7 mouse cellular contexts compared by ENCODE assay signal in the genomic region with DNA sequence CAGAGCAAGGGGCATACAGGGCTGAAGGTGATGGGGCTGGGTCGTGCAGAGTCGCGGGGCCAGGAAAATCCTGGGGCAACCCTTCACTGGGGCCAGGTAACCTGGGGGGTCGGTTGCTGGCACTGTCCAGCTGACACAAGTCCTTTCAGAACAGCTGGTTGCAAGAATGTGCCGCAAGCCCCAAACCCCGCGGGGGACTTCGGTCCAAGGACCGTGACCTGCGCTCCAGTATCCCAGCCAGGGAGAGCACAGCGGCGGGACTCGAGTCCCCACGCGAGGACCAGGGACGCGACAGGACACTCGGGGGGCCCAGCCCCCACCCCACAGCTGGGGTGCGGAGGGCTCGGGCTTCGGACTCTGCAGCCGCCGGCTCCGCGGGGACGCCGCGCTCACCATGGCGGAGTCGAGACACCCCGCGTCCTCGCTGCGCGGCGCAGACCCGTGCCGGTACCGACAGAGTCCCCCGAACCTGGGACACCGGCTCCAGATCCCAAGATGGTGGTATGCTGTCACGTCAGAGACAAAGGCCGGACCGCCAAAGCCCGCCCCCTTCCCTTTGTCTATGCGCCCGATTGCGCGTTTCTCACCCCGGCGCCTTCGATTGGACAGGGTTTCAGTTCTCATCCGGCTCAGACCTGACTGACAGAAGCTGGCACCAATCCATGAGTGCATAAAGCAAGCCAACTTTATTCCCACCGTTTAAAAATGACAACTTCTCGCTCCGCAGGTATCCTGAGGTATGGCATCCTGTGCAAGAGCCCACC. TPM values are rescaled to one million over a fixed set of nuclear protein-coding genes. Genes with fewer than 3 reads are reported as not detected.
DNase-seq lines count a peak whose midpoint lies in the region; ATAC-seq and TF ChIP-seq lines count a peak whose summit lies in the region.

A gene (minus strand): TSS at position 493 of the 764 bp plus-strand sequence.

- TF ChIP-seq EP300 in heart, adult 2 months (IDR thresholded peaks at IDR 0.05; ENCODE audit: insufficient read depth, low read depth, low read length): no peak

- under 1% methylated on average over 56 of the region's 56 CpGs for WGBS in bone marrow, adult 2 months
- WGBS in embryonic facial prominence, embryonic 15.5 days: under 1% methylated on average over 56 of the region's 56 CpGs
- under 1% methylated on average over 55 of the region's 56 CpGs for WGBS in heart, adult 2 months
- under 1% methylated on average over 56 of the region's 56 CpGs for WGBS in kidney, adult 2 months
- WGBS in limb, embryonic 11.5 days: under 1% methylated on average over 56 of the region's 56 CpGs
- WGBS in midbrain, embryonic 13.5 days: under 1% methylated on average over 56 of the region's 56 CpGs
- under 1% methylated on average over 56 of the region's 56 CpGs for WGBS in small intestine, adult 2 months

- peak; percentile 94 for ATAC-seq in embryonic facial prominence, embryonic 15.5 days (ENCODE audit: insufficient number of reproducible peaks, low FRiP score, low TSS enrichment, low read depth)
- ATAC-seq in limb, embryonic 11.5 days (ENCODE audit: insufficient number of reproducible peaks, low FRiP score, low TSS enrichment, low read depth): peak; percentile 98
- ATAC-seq in midbrain, embryonic 13.5 days: peak; percentile 100

- H3K36me3 ChIP-seq in embryonic facial prominence, embryonic 15.5 days: peaks cover 22% of the 10 kb centered on the region
- H3K36me3 ChIP-seq in heart, adult 2 months (ENCODE audit: control insufficient read depth, insufficient read depth, low read length): no peaks in the 10 kb centered on the region
- peaks cover 2% of the 10 kb centered on the region for H3K36me3 ChIP-seq in kidney, adult 2 months (ENCODE audit: control insufficient read depth, insufficient read depth, low read length)
- H3K36me3 ChIP-seq in limb, embryonic 11.5 days (ENCODE audit: control insufficient read depth, insufficient read depth, low read length): peaks cover 15% of the 10 kb centered on the region; the same call in 1 of the 2 replicates
- H3K36me3 ChIP-seq in midbrain, embryonic 13.5 days: peaks cover 30% of the 10 kb centered on the region
- H3K36me3 ChIP-seq in small intestine, adult 2 months (ENCODE audit: control insufficient read depth, insufficient read depth, low read length): peaks cover 4% of the 10 kb centered on the region; the same call in 1 of the 2 replicates

- peak within 1 kb of the TSS; percentile 94 for H3K9ac ChIP-seq in embryonic facial prominence, embryonic 15.5 days
- peak within 1 kb of the TSS; percentile 89 for H3K9ac ChIP-seq in heart, adult 2 months (ENCODE audit: low read depth, low read length)
- H3K9ac ChIP-seq in limb, embryonic 11.5 days (ENCODE audit: low read length): peak within 1 kb of the TSS; percentile 99
- H3K9ac ChIP-seq in midbrain, embryonic 13.5 days (replicated peaks): peak within 1 kb of the TSS; percentile 99

- H3K27me3 ChIP-seq in embryonic facial prominence, embryonic 15.5 days: no peaks in the 10 kb centered on the region
- no peaks in the 10 kb centered on the region for H3K27me3 ChIP-seq in heart, adult 2 months (ENCODE audit: control insufficient read depth, insufficient read depth, low read length)
- no peaks in the 10 kb centered on the region for H3K27me3 ChIP-seq in kidney, adult 2 months (replicated peaks; ENCODE audit: control insufficient read depth, insufficient read depth, low read length)
- no peaks in the 10 kb centered on the region for H3K27me3 ChIP-seq in limb, embryonic 11.5 days (ENCODE audit: control insufficient read depth, insufficient read depth, low read length)
- no peaks in the 10 kb centered on the region for H3K27me3 ChIP-seq in midbrain, embryonic 13.5 days
- no peaks in the 10 kb centered on the region for H3K27me3 ChIP-seq in small intestine, adult 2 months (ENCODE audit: control insufficient read depth, insufficient read depth, low read length)

- H3K27ac ChIP-seq in bone marrow, adult 2 months (ENCODE audit: control insufficient read depth, insufficient read depth, low read depth, low read length, poor library complexity): peak within 1 kb of the TSS; percentile 46
- peak within 1 kb of the TSS; percentile 74 for H3K27ac ChIP-seq in embryonic facial prominence, embryonic 15.5 days (replicated peaks)
- peak within 1 kb of the TSS; percentile 88 for H3K27ac ChIP-seq in heart, adult 2 months
- H3K27ac ChIP-seq in kidney, adult 2 months (ENCODE audit: insufficient read depth, low read depth, low read length): peak within 1 kb of the TSS; percentile 96
- peak within 1 kb of the TSS; percentile 73 for H3K27ac ChIP-seq in limb, embryonic 11.5 days (replicated peaks; ENCODE audit: low read depth, low read length)
- peak within 1 kb of the TSS; percentile 93 for H3K27ac ChIP-seq in midbrain, embryonic 13.5 days
- H3K27ac ChIP-seq in small intestine, adult 2 months (ENCODE audit: insufficient read depth, low read depth, low read length): peak within 1 kb of the TSS; percentile 29

- no peaks in the 10 kb centered on the region for H3K9me3 ChIP-seq in embryonic facial prominence, embryonic 15.5 days (replicated peaks)
- H3K9me3 ChIP-seq in limb, embryonic 11.5 days (ENCODE audit: control insufficient read depth, low read length): no peaks in the 10 kb centered on the region
- H3K9me3 ChIP-seq in midbrain, embryonic 13.5 days: peaks cover 16% of the 10 kb centered on the region

- TF ChIP-seq CTCF in bone marrow, adult 2 months (IDR thresholded peaks at IDR 0.05; ENCODE audit: control insufficient read depth, insufficient read depth, low read length): peak; percentile 8; the same call in 1 of the 2 replicates
- no peak for TF ChIP-seq CTCF in heart, adult 2 months (IDR thresholded peaks at IDR 0.05)
- TF ChIP-seq CTCF in kidney, adult 2 months (conservative IDR thresholded peaks at IDR 0.05; ENCODE audit: insufficient read depth, insufficient read length, low read depth, low read length): no peak
- no peak for TF ChIP-seq CTCF in small intestine, adult 2 months (IDR thresholded peaks at IDR 0.05; ENCODE audit: extremely low read depth, insufficient read length, insufficient replicate concordance, low read depth, low read length)

- peak; percentile 85 to 93 for DNase-seq in heart, adult 2 months
- peak; percentile 98 for DNase-seq in kidney, adult 2 months
- peak; percentile 98 for DNase-seq in limb, embryonic 11.5 days (ENCODE audit: low spot score)

- H3K4me2 ChIP-seq in embryonic facial prominence, embryonic 15.5 days (replicated peaks): peak within 1 kb of the TSS; percentile 77
- H3K4me2 ChIP-seq in limb, embryonic 11.5 days (ENCODE audit: low read depth, severe bottlenecking): peak within 1 kb of the TSS; percentile 72
- H3K4me2 ChIP-seq in midbrain, embryonic 13.5 days (replicated peaks): peak within 1 kb of the TSS; percentile 76

- H3K4me3 ChIP-seq in bone marrow, adult 2 months (replicated peaks; ENCODE audit: control insufficient read depth, low read depth, low read length): peak within 1 kb of the TSS; percentile 76
- H3K4me3 ChIP-seq in embryonic facial prominence, embryonic 15.5 days (replicated peaks): peak within 1 kb of the TSS; percentile 95
- H3K4me3 ChIP-seq in heart, adult 2 months: peak within 1 kb of the TSS; percentile 80
- peak within 1 kb of the TSS; percentile 99 for H3K4me3 ChIP-seq in kidney, adult 2 months (ENCODE audit: insufficient read depth, low read depth, low read length)
- H3K4me3 ChIP-seq in limb, embryonic 11.5 days (ENCODE audit: low read depth, low read length): peak within 1 kb of the TSS; percentile 95
- H3K4me3 ChIP-seq in midbrain, embryonic 13.5 days (replicated peaks): peak within 1 kb of the TSS; percentile 93
- peak within 1 kb of the TSS; percentile 97 for H3K4me3 ChIP-seq in small intestine, adult 2 months (ENCODE audit: low read depth, low read length)

- H3K4me1 ChIP-seq in bone marrow, adult 2 months (ENCODE audit: control insufficient read depth, insufficient read depth, low read length): no peaks in the 10 kb centered on the region; the same call in 1 of the 2 replicates
- peaks cover 8% of the 10 kb centered on the region for H3K4me1 ChIP-seq in embryonic facial prominence, embryonic 15.5 days
- peaks cover 1% of the 10 kb centered on the region for H3K4me1 ChIP-seq in heart, adult 2 months (ENCODE audit: control insufficient read depth, insufficient read depth, low read length)
- peaks cover 22% of the 10 kb centered on the region; the same call in 1 of the 2 replicates for H3K4me1 ChIP-seq in kidney, adult 2 months (ENCODE audit: control insufficient read depth, insufficient read depth, low read length)
- peaks cover 4% of the 10 kb centered on the region; the same call in 1 of the 2 replicates for H3K4me1 ChIP-seq in limb, embryonic 11.5 days (ENCODE audit: control insufficient read depth, insufficient read depth, low read length)
- peaks cover 18% of the 10 kb centered on the region for H3K4me1 ChIP-seq in midbrain, embryonic 13.5 days (replicated peaks)
- peaks cover 3% of the 10 kb centered on the region; the same call in 1 of the 2 replicates for H3K4me1 ChIP-seq in small intestine, adult 2 months (ENCODE audit: control insufficient read depth, insufficient read depth, insufficient read length, low read length)

- TF ChIP-seq POLR2A in bone marrow, adult 2 months (IDR thresholded peaks at IDR 0.05; ENCODE audit: borderline replicate concordance, control insufficient read depth, low read depth, low read length): peak; percentile 53; the same call in 1 of the 2 replicates
- TF ChIP-seq POLR2A in heart, adult 2 months (IDR thresholded peaks at IDR 0.05; ENCODE audit: insufficient read depth, low read depth, low read length): peak; percentile 69
- peak; percentile 35 for TF ChIP-seq POLR2A in kidney, adult 2 months (IDR thresholded peaks at IDR 0.05; ENCODE audit: low read depth, low read length)
- TF ChIP-seq POLR2A in small intestine, adult 2 months (IDR thresholded peaks at IDR 0.05; ENCODE audit: low read depth, low read length): peak; percentile 48; the same call in 1 of the 2 replicates

- no peaks in the 10 kb centered on the region for H3K79me2 ChIP-seq in heart, adult 2 months (replicated peaks; ENCODE audit: control insufficient read depth, insufficient read depth, low read length)

- intact Hi-C loops in heart, adult 2 months (cut with DNase I): loop anchor here (5.0 kb wide), 1 partner anchor 80 kb away; a partner anchor contains a TSS

RNA-seq across cellular contexts. Expression of the gene that starts here (rescaled TPM):
- polyA plus RNA-seq in bone marrow, adult 2 months (2011; ENCODE audit: insufficient read depth, insufficient read length, low replicate concordance, missing spikeins): 10.3 and 20.5 TPM in 2 replicates
- 17.9 and 19.4 TPM in 2 replicates for polyA plus RNA-seq in embryonic facial prominence, embryonic 15.5 days (2015; fragmentation: Nextera tagmentation; extraction: Ambion mirVana)
- 1 to 10 TPM; 4.3 to 6.7 TPM for total RNA-seq in heart, adult 2 months (2021)
- polyA plus RNA-seq in heart, adult 2 months (2012; rRNA removed): 4.3 and 7.6 TPM in 2 replicates
- 12.7 and 13.3 TPM in 2 replicates for polyA plus RNA-seq in kidney, adult 2 months (2012; rRNA removed)
- polyA plus RNA-seq in limb, embryonic 11.5 days (2014; fragmentation: Nextera tagmentation; extraction: Ambion mirVana): 30.8 and 36.4 TPM in 2 replicates
- polyA plus RNA-seq in midbrain, embryonic 13.5 days (2015; fragmentation: Nextera tagmentation; extraction: Ambion mirVana): 39.9 and 43.3 TPM in 2 replicates
- polyA plus RNA-seq in small intestine, adult 2 months (2012; rRNA removed): 1.7 and 2.6 TPM in 2 replicates

Comparison
In these comparisons a context has a peak if more than half of its experiments do, and no peak if none do; other contexts are left out.
1. Peak in every context shown above with its lines: DNase-seq, ATAC-seq, H3K4me3 ChIP-seq and H3K27ac ChIP-seq.
2. H3K27ac ChIP-seq: peak in every context shown above with its lines; median percentile 96 in kidney, adult 2 months; 93 in midbrain, embryonic 13.5 days; 88 in heart, adult 2 months; 74 in embryonic facial prominence, embryonic 15.5 days; 73 in limb, embryonic 11.5 days; 46 in bone marrow, adult 2 months; 29 in small intestine, adult 2 months.